9 mouse cellular contexts compared by ENCODE assay signal in genomic region chr5:66747761-66748430, GRCm38 (mm10). TPM values are rescaled to one million over a fixed set of nuclear protein-coding genes. Genes with fewer than 3 reads are reported as not detected.
DNase-seq lines count a peak whose midpoint lies in the region; ATAC-seq lines count a peak whose summit lies in the region.
"Had no signal": no experiment of that assay in that cellular context is flagged by ENCODE, and none has a peak within 500 bp of the region (broad histone marks: within the 10 kb centered on the region; RNA-seq: fewer than 3 reads in every experiment).

No protein-coding gene starts in this region.

- ATAC-seq in embryonic facial prominence, embryonic 14.5 days (ENCODE audit: low read depth): peak; percentile 16; the same call in 1 of the 2 replicates
- ATAC-seq in erythroblast, adult 5-6 weeks (replicated peaks; ENCODE audit: low FRiP score, poor library complexity, severe bottlenecking): no peak
- no peak for ATAC-seq in liver, embryonic 12.5 days

- DNase-seq in embryo, embryonic 10 days (ENCODE audit: low spot score): peak; percentile 51
- peak; percentile 49 for DNase-seq in embryonic facial prominence, embryonic 14.5 days (ENCODE audit: low spot score)
- DNase-seq in heart, postnatal 4 days: peak; percentile 30
- DNase-seq in midbrain, embryonic 10.5 days (ENCODE audit: low spot score): peak; percentile 44
- no peak for DNase-seq in thymus, postnatal 0 days (ENCODE audit: low spot score)
- DNase-seq: layer of hippocampus, adult 9-11 months had no signal

- peaks cover 8% of the 10 kb centered on the region; the same call in 1 of the 2 replicates for H3K27me3 ChIP-seq in embryonic facial prominence, embryonic 14.5 days (replicated peaks; ENCODE audit: control insufficient read depth, insufficient read depth, low read length)
- H3K27me3 ChIP-seq in midbrain, embryonic 10.5 days (ENCODE audit: low read depth, poor library complexity, severe bottlenecking): peaks cover 51% of the 10 kb centered on the region
- peaks cover 42% of the 10 kb centered on the region for H3K27me3 ChIP-seq in liver, embryonic 12.5 days (replicated peaks)
- H3K27me3 ChIP-seq: Patski had no signal

- H3K4me2 ChIP-seq in embryonic facial prominence, embryonic 14.5 days (ENCODE audit: low read depth, low read length): peak overlapping the region; percentile 88
- no peak overlapping the region for H3K4me2 ChIP-seq in liver, embryonic 12.5 days

- H3K27ac ChIP-seq in embryonic facial prominence, embryonic 14.5 days (replicated peaks; ENCODE audit: low read depth, low read length): no peak overlapping the region
- peak overlapping the region; percentile 46; the same call in 1 of the 2 replicates for H3K27ac ChIP-seq in midbrain, embryonic 10.5 days (replicated peaks)
- no peak overlapping the region for H3K27ac ChIP-seq in liver, embryonic 12.5 days

- H3K4me3 ChIP-seq in embryonic facial prominence, embryonic 14.5 days (ENCODE audit: low read depth, low read length): peak overlapping the region; percentile 73; the same call in 1 of the 2 replicates
- peak overlapping the region; percentile 68 for H3K4me3 ChIP-seq in midbrain, embryonic 10.5 days
- H3K4me3 ChIP-seq in liver, embryonic 12.5 days: no peak overlapping the region

- no peak overlapping the region for H3K9ac ChIP-seq in embryonic facial prominence, embryonic 14.5 days (ENCODE audit: low read depth, low read length)
- no peak overlapping the region for H3K9ac ChIP-seq in liver, embryonic 12.5 days

- no peaks in the 10 kb centered on the region for H3K36me3 ChIP-seq in embryonic facial prominence, embryonic 14.5 days (ENCODE audit: control insufficient read depth, insufficient read depth, low read length)
- no peaks in the 10 kb centered on the region for H3K36me3 ChIP-seq in midbrain, embryonic 10.5 days
- no peaks in the 10 kb centered on the region for H3K36me3 ChIP-seq in liver, embryonic 12.5 days

- H3K4me1 ChIP-seq in embryonic facial prominence, embryonic 14.5 days (ENCODE audit: control insufficient read depth, insufficient read depth, low read length): peaks cover 18% of the 10 kb centered on the region
- peaks cover 53% of the 10 kb centered on the region for H3K4me1 ChIP-seq in midbrain, embryonic 10.5 days
- H3K4me1 ChIP-seq in liver, embryonic 12.5 days: no peaks in the 10 kb centered on the region; the same call in 1 of the 2 replicates

- H3K9me3 ChIP-seq in embryonic facial prominence, embryonic 14.5 days (ENCODE audit: control insufficient read depth, low read length): no peaks in the 10 kb centered on the region
- H3K9me3 ChIP-seq in midbrain, embryonic 10.5 days (replicated peaks): no peaks in the 10 kb centered on the region
- no peaks in the 10 kb centered on the region for H3K9me3 ChIP-seq in liver, embryonic 12.5 days (replicated peaks)

- WGBS in embryonic facial prominence, embryonic 14.5 days: 13% methylated on average over 9 of the region's 10 CpGs
- 4% methylated on average over 10 of the region's 10 CpGs for WGBS in midbrain, embryonic 10.5 days
- WGBS in liver, embryonic 12.5 days (ENCODE audit: insufficient replicate concordance): 18% methylated on average over 10 of the region's 10 CpGs

RNA-seq across cellular contexts. Expression of gene Limch1, which starts 2.3 kb away (rescaled TPM):
- 70.5 and 71.1 TPM in 2 replicates for polyA plus RNA-seq in embryonic facial prominence, embryonic 14.5 days (2014; fragmentation: Nextera tagmentation; extraction: Ambion mirVana)
- total RNA-seq in heart, postnatal 4 days (2021): 100 to 1,000 TPM; 102 TPM
- 33.2 and 37.2 TPM in 2 replicates for polyA plus RNA-seq in midbrain, embryonic 10.5 days (2016; fragmentation: Nextera tagmentation; extraction: Ambion mirVana)
- polyA plus RNA-seq in thymus, postnatal 0 days (2015; fragmentation: Nextera tagmentation; extraction: Ambion mirVana): 9.4 and 12.9 TPM in 2 replicates
- not detected in 2 replicates for total RNA-seq in erythroblast, adult 5-6 weeks (2015; ENCODE audit: low replicate concordance)
- total RNA-seq in erythroblast, adult 5-6 weeks (2017; ENCODE audit: low replicate concordance): 0.70 TPM in 1 of 2 replicates, not detected in the other
- 3.8 and 5.2 TPM in 2 replicates for polyA plus RNA-seq in liver, embryonic 12.5 days (2016; fragmentation: Nextera tagmentation; extraction: Ambion mirVana)
